Mouse (Mus musculus) intestine, embryonic 16.5 days (tissue): ENCODE data around the gene Iqcn. TPM values are rescaled to one million over a fixed set of nuclear protein-coding genes. Genes with fewer than 3 reads are reported as not detected.

Source experiments
- polyA plus RNA-seq: library from polyadenylated mRNA; unstranded; fragments of >200 nt; fragmentation: Nextera tagmentation; extraction: Ambion mirVana; gene quantifications from 2 replicates; pipeline ENCODE4 v1.2.1, GENCODE M21; 2015

The Iqcn gene
- polyA plus RNA-seq, 1 experiment from 2014 or later = not detected

Other genes starting within 250 kb of the Iqcn start
- 21.2 and 21.5 TPM in 2 replicates for gene Klhl26, start 226.5 kb upstream of the Iqcn start, polyA plus RNA-seq
- gene Tmem59l, start 216.1 kb upstream of the Iqcn start, polyA plus RNA-seq = 2.9 and 3.3 TPM in 2 replicates
- gene Crlf1, start 210.3 kb upstream of the Iqcn start, polyA plus RNA-seq = 1.6 and 1.7 TPM in 2 replicates
- 130 and 137 TPM in 2 replicates for gene Rex1bd, start 196.7 kb upstream of the Iqcn start, polyA plus RNA-seq
- gene Uba52, start 192.7 kb upstream of the Iqcn start, polyA plus RNA-seq = 991 TPM in 2 replicates
- 320 and 328 TPM in 2 replicates for gene Fkbp8, start 175.7 kb upstream of the Iqcn start, polyA plus RNA-seq
- 65.3 and 67.3 TPM in 2 replicates for gene Kxd1, start 175.5 kb upstream of the Iqcn start, polyA plus RNA-seq
- gene Ell, start 164.0 kb upstream of the Iqcn start, polyA plus RNA-seq = 16.6 and 17.7 TPM in 2 replicates
- gene Isyna1, start 109.1 kb upstream of the Iqcn start, polyA plus RNA-seq = 105 and 121 TPM in 2 replicates
- 63.2 and 73.9 TPM in 2 replicates for gene Ssbp4, start 94.6 kb upstream of the Iqcn start, polyA plus RNA-seq
- gene Lrrc25, start 87.3 kb upstream of the Iqcn start, polyA plus RNA-seq = 2.9 and 3.0 TPM in 2 replicates
- gene Gdf15, start 71.0 kb upstream of the Iqcn start, polyA plus RNA-seq = 3.6 and 3.7 TPM in 2 replicates
- gene Pgpep1, start 43.1 kb upstream of the Iqcn start, polyA plus RNA-seq = 88.3 and 101 TPM in 2 replicates
- 228 and 246 TPM in 2 replicates for gene Lsm4, start 30.2 kb upstream of the Iqcn start, polyA plus RNA-seq
- 37.3 and 52.2 TPM in 2 replicates for gene Jund, start 4.5 kb upstream of the Iqcn start, polyA plus RNA-seq
- 3.3 and 4.1 TPM in 2 replicates for gene Gm3336, start 15.1 kb downstream of the Iqcn start, polyA plus RNA-seq
- 0.28 and 0.64 TPM in 2 replicates for gene Pde4c, start 20.3 kb downstream of the Iqcn start, polyA plus RNA-seq
- gene Rab3a, start 51.2 kb downstream of the Iqcn start, polyA plus RNA-seq = 24.9 and 25.6 TPM in 2 replicates
- gene Mpv17l2, start 57.5 kb downstream of the Iqcn start, polyA plus RNA-seq = 78.6 and 79.8 TPM in 2 replicates
- 63.7 and 65.3 TPM in 2 replicates for gene Pik3r2, start 73.3 kb downstream of the Iqcn start, polyA plus RNA-seq
- gene Mast3, start 101.6 kb downstream of the Iqcn start, polyA plus RNA-seq = 12.9 and 15.1 TPM in 2 replicates
- 0.27 and 0.34 TPM in 2 replicates for gene Il12rb1, start 105.0 kb downstream of the Iqcn start, polyA plus RNA-seq
- 8.3 and 9.0 TPM in 2 replicates for gene Arrdc2, start 136.3 kb downstream of the Iqcn start, polyA plus RNA-seq
- gene Kcnn1, start 159.8 kb downstream of the Iqcn start, polyA plus RNA-seq = 1.0 and 1.2 TPM in 2 replicates
- 79.3 and 90.1 TPM in 2 replicates for gene Ccdc124, start 170.5 kb downstream of the Iqcn start, polyA plus RNA-seq
- 0.31 and 0.32 TPM in 2 replicates for gene Slc5a5, start 189.3 kb downstream of the Iqcn start, polyA plus RNA-seq
- 4,291 and 4,407 TPM in 2 replicates for gene Rpl18a, start 194.0 kb downstream of the Iqcn start, polyA plus RNA-seq
- gene Map1s, start 202.5 kb downstream of the Iqcn start, polyA plus RNA-seq = 32.6 and 34.3 TPM in 2 replicates